Mouse (Mus musculus) ovary, postnatal 14 days (tissue): ENCODE results near the gene Cfc1.
A peak's percentile ranks its signal among the peaks of the same experiment; 100 is the strongest.
"Not testable (repeated sequence)": the region's sequence is repeated elsewhere in the genome, so short reads cannot be mapped to it uniquely, and the experiment has no call there.

Source experiments
- DNase-seq: peaks from one replicate; pipeline ENCODE4 v3.0.0; 2022; ENCODE audit warnings: low spot score

Cfc1 gene

GRCm38 (mm10) chr1:34535043-34535698, at the start of gene Cfc1:
Gene Cfc1 (plus strand): TSS chr1:34535648.
- DNase-seq, result not testable (repeated sequence)

- DNase-seq, result no peak
Observed at GRCm38 (mm10) chr1:34487383-34487782, 48.1 kb upstream of the Cfc1 start.

- no peak for DNase-seq
Observed at GRCm38 (mm10) chr1:34489852-34490541, 45.5 kb upstream of the Cfc1 start.

- DNase-seq, result no peak
Observed at GRCm38 (mm10) chr1:34491480-34491879, 44.0 kb upstream of the Cfc1 start.

GRCm38 (mm10) chr1:34502991-34503390, 32.5 kb upstream of the Cfc1 start:
- no peak for DNase-seq

GRCm38 (mm10) chr1:34505307-34505706, 30.1 kb upstream of the Cfc1 start:
- no peak for DNase-seq

GRCm38 (mm10) chr1:34505970-34506551, 29.4 kb upstream of the Cfc1 start:
- no peak for DNase-seq

GRCm38 (mm10) chr1:34507986-34508385, 27.5 kb upstream of the Cfc1 start:
- no peak for DNase-seq

GRCm38 (mm10) chr1:34510575-34510981, 24.9 kb upstream of the Cfc1 start:
- no peak for DNase-seq

- DNase-seq, result peak; percentile 36
Observed at GRCm38 (mm10) chr1:34511027-34511426, 24.4 kb upstream of the Cfc1 start.

- no peak for DNase-seq
Observed at GRCm38 (mm10) chr1:34513068-34513467, 22.4 kb upstream of the Cfc1 start.

GRCm38 (mm10) chr1:34516595-34516994, 18.9 kb upstream of the Cfc1 start:
- no peak for DNase-seq

- not testable (repeated sequence) for DNase-seq
Observed at GRCm38 (mm10) chr1:34517297-34517696, 18.2 kb upstream of the Cfc1 start.

- DNase-seq, result not testable (repeated sequence)
Observed at GRCm38 (mm10) chr1:34517797-34518196, 17.7 kb upstream of the Cfc1 start.

GRCm38 (mm10) chr1:34518259-34518658, 17.2 kb upstream of the Cfc1 start:
- no peak for DNase-seq

GRCm38 (mm10) chr1:34522205-34522849, 13.1 kb upstream of the Cfc1 start:
- DNase-seq, result no peak

- DNase-seq, result no peak
Observed at GRCm38 (mm10) chr1:34522850-34523244, 12.6 kb upstream of the Cfc1 start.

GRCm38 (mm10) chr1:34523647-34524046, 11.8 kb upstream of the Cfc1 start:
- DNase-seq, result no peak

- not testable (repeated sequence) for DNase-seq
Observed at GRCm38 (mm10) chr1:34534574-34534973, 874 bp upstream of the Cfc1 start.

GRCm38 (mm10) chr1:34536291-34536766, 881 bp downstream of the Cfc1 start:
- DNase-seq, result no peak

GRCm38 (mm10) chr1:34536767-34537485, 1.5 kb downstream of the Cfc1 start:
- DNase-seq, result peak; percentile 13

- no peak for DNase-seq
Observed at GRCm38 (mm10) chr1:34547074-34547473, 11.6 kb downstream of the Cfc1 start.
